Mouse (Mus musculus) lung, embryonic 16.5 days (tissue): ENCODE measurements around the gene Parp8. TPM values are rescaled to one million over a fixed set of nuclear protein-coding genes. Genes with fewer than 3 reads are reported as not detected.

Experiments used
- ATAC-seq: fragments of 200-750 bp; cut with Nextera tagmentation; 2 replicates; pipeline ENCODE4 v1.8.0; 2017; ENCODE audit warnings: low read depth, mild to moderate bottlenecking, moderate library complexity
- H3K27ac ChIP-seq: fragments of 300-500 bp; sonication (generic); 2 replicates; pipeline ENCODE4 v1.5.1; 2014; ENCODE audit warnings: mild to moderate bottlenecking, control low read depth, low read length
- H3K27me3 ChIP-seq: fragments of 300-500 bp; sonication (generic); 2 replicates; pipeline ENCODE4 v1.6.1; 2014; ENCODE audit warnings: low read depth, low read length, mixed read lengths; ENCODE audit not compliant: control insufficient read depth, insufficient read depth
- H3K36me3 ChIP-seq: fragments of 300-500 bp; sonication (generic); 2 replicates; pipeline ENCODE4 v1.6.1; 2014; ENCODE audit warnings: low read length; ENCODE audit not compliant: control insufficient read depth, insufficient read depth
- H3K4me1 ChIP-seq: fragments of 300-500 bp; sonication (generic); replicated peaks from 2 replicates; pipeline ENCODE4 v1.6.1; 2014; ENCODE audit warnings: low read length, mixed read lengths; ENCODE audit not compliant: control insufficient read depth, insufficient read depth
- H3K4me2 ChIP-seq: fragments of 300-500 bp; sonication (generic); 2 replicates; pipeline ENCODE4 v1.6.1; 2014; ENCODE audit warnings: low read depth, low read length, control low read depth
- H3K4me3 ChIP-seq: fragments of 300-500 bp; sonication (generic); 2 replicates; pipeline ENCODE4 v1.5.1; 2014; ENCODE audit warnings: mild to moderate bottlenecking, low read length, control low read depth
- H3K9ac ChIP-seq: fragments of 300-500 bp; sonication (generic); 2 replicates; pipeline ENCODE4 v1.6.1; 2014; ENCODE audit warnings: low read length, control low read depth
- H3K9me3 ChIP-seq: fragments of 300-500 bp; sonication (generic); 2 replicates; pipeline ENCODE4 v1.6.1; 2016; ENCODE audit warnings: low read length; ENCODE audit not compliant: control insufficient read depth
- WGBS: fragments of 180-500 bp; shearing (Covaris S2); extraction: QIAGEN DNeasy Blood & Tissue Kit; methylation state at CpG from one replicate; pipeline ENCODE4 v1.1.7; 2014; 5-methylcytosine and 5-hydroxymethylcytosine counted together
- polyA plus RNA-seq: library from polyadenylated mRNA; unstranded; fragments of >200 nt; fragmentation: Nextera tagmentation; extraction: Ambion mirVana; gene quantifications from 2 replicates; pipeline ENCODE4 v1.2.1, GENCODE M21; 2015

Gene Parp8
- polyA plus RNA-seq, 1 experiment from 2014 or later: 10.1 TPM

- 81% methylated on average over 2 of the region's 2 CpGs for WGBS
- ATAC-seq: no peak
- no peak overlapping the region for H3K4me3 ChIP-seq
- no peaks in the 10 kb centered on the region for H3K9me3 ChIP-seq
- H3K9ac ChIP-seq: no peak overlapping the region
- peaks cover 5% of the 10 kb centered on the region; the same call in 1 of the 2 replicates for H3K4me1 ChIP-seq
- H3K36me3 ChIP-seq: no peaks in the 10 kb centered on the region; the same call in 1 of the 2 replicates
- H3K27ac ChIP-seq: no peak overlapping the region
- no peak overlapping the region for H3K4me2 ChIP-seq
- no peaks in the 10 kb centered on the region for H3K27me3 ChIP-seq
Measured at GRCm38 (mm10) chr13:117007566-117007965, 17.8 kb downstream of the Parp8 start.

GRCm38 (mm10) chr13:117006638-117007037 lies 18.7 kb downstream of the Parp8 start:
- no peak overlapping the region for H3K4me3 ChIP-seq
- H3K4me2 ChIP-seq: no peak overlapping the region
- H3K9ac ChIP-seq: no peak overlapping the region
- WGBS: 25% methylated on average over 4 of the region's 4 CpGs
- no peak for ATAC-seq
- H3K27me3 ChIP-seq: no peaks in the 10 kb centered on the region
- H3K27ac ChIP-seq: no peak overlapping the region
- H3K9me3 ChIP-seq: no peaks in the 10 kb centered on the region
- H3K36me3 ChIP-seq: no peaks in the 10 kb centered on the region
- peaks cover 5% of the 10 kb centered on the region; the same call in 1 of the 2 replicates for H3K4me1 ChIP-seq

GRCm38 (mm10) chr13:117000493-117000892 lies 24.8 kb downstream of the Parp8 start:
- no peak overlapping the region for H3K4me3 ChIP-seq
- H3K4me1 ChIP-seq: no peaks in the 10 kb centered on the region
- ATAC-seq: no peak

GRCm38 (mm10) chr13:116991560-116991959 lies 33.8 kb downstream of the Parp8 start:
- H3K4me1 ChIP-seq: peaks cover 5% of the 10 kb centered on the region; the same call in 1 of the 2 replicates
- H3K4me3 ChIP-seq: no peak overlapping the region
- no peaks in the 10 kb centered on the region for H3K27me3 ChIP-seq
- no peak overlapping the region for H3K4me2 ChIP-seq
- no peaks in the 10 kb centered on the region for H3K36me3 ChIP-seq
- no peaks in the 10 kb centered on the region for H3K9me3 ChIP-seq
- no peak overlapping the region for H3K9ac ChIP-seq
- ATAC-seq: no peak
- H3K27ac ChIP-seq: no peak overlapping the region
- 76% methylated on average over 7 of the region's 7 CpGs for WGBS

More at GRCm38 (mm10) chr13:117000493-117000892, 24.8 kb downstream of the Parp8 start:
- H3K4me2 ChIP-seq: no peak overlapping the region
- no peaks in the 10 kb centered on the region for H3K27me3 ChIP-seq
- WGBS: 63% methylated on average over 3 of the region's 3 CpGs
- no peak overlapping the region for H3K9ac ChIP-seq
- no peak overlapping the region for H3K27ac ChIP-seq
- H3K9me3 ChIP-seq: no peaks in the 10 kb centered on the region
- no peaks in the 10 kb centered on the region for H3K36me3 ChIP-seq

GRCm38 (mm10) chr13:116990327-116990726 lies 35.0 kb downstream of the Parp8 start:
- no peak overlapping the region for H3K9ac ChIP-seq
- H3K27ac ChIP-seq: no peak overlapping the region
- H3K36me3 ChIP-seq: no peaks in the 10 kb centered on the region
- ATAC-seq: no peak
- no peak overlapping the region for H3K4me2 ChIP-seq
- H3K4me1 ChIP-seq: peaks cover 5% of the 10 kb centered on the region; the same call in 1 of the 2 replicates
- no peaks in the 10 kb centered on the region for H3K27me3 ChIP-seq
- no peak overlapping the region for H3K4me3 ChIP-seq
- WGBS: 44% methylated on average over 4 of the region's 4 CpGs
- H3K9me3 ChIP-seq: no peaks in the 10 kb centered on the region

GRCm38 (mm10) chr13:116988706-116989105 lies 36.6 kb downstream of the Parp8 start:
- peaks cover 5% of the 10 kb centered on the region; the same call in 1 of the 2 replicates for H3K4me1 ChIP-seq
- no peaks in the 10 kb centered on the region for H3K36me3 ChIP-seq
- H3K4me2 ChIP-seq: no peak overlapping the region
- WGBS: 49% methylated on average over 2 of the region's 2 CpGs
- no peak overlapping the region for H3K27ac ChIP-seq
- no peak overlapping the region for H3K4me3 ChIP-seq
- ATAC-seq: no peak
- no peaks in the 10 kb centered on the region for H3K27me3 ChIP-seq
- H3K9ac ChIP-seq: no peak overlapping the region
- H3K9me3 ChIP-seq: no peaks in the 10 kb centered on the region

- 51% methylated on average over 7 of the region's 7 CpGs for WGBS
- no peaks in the 10 kb centered on the region for H3K36me3 ChIP-seq
- no peak for ATAC-seq
- H3K9ac ChIP-seq: no peak overlapping the region
- no peak overlapping the region for H3K27ac ChIP-seq
- H3K4me2 ChIP-seq: no peak overlapping the region
- no peaks in the 10 kb centered on the region for H3K27me3 ChIP-seq
- H3K4me3 ChIP-seq: no peak overlapping the region
- no peaks in the 10 kb centered on the region for H3K9me3 ChIP-seq
- H3K4me1 ChIP-seq: peaks cover 5% of the 10 kb centered on the region; the same call in 1 of the 2 replicates
Measured at GRCm38 (mm10) chr13:116988208-116988607, 37.1 kb downstream of the Parp8 start.

GRCm38 (mm10) chr13:116987284-116987683 lies 38.1 kb downstream of the Parp8 start:
- no peak for ATAC-seq

GRCm38 (mm10) chr13:116986658-116987057 lies 38.7 kb downstream of the Parp8 start:
- no peak overlapping the region for H3K4me3 ChIP-seq
- no peaks in the 10 kb centered on the region for H3K36me3 ChIP-seq
- ATAC-seq: no peak
- peaks cover 5% of the 10 kb centered on the region; the same call in 1 of the 2 replicates for H3K4me1 ChIP-seq
- no peak overlapping the region for H3K4me2 ChIP-seq
- no peaks in the 10 kb centered on the region for H3K9me3 ChIP-seq
- WGBS: 89% methylated on average over 7 of the region's 7 CpGs
- no peaks in the 10 kb centered on the region for H3K27me3 ChIP-seq
- H3K27ac ChIP-seq: no peak overlapping the region
- H3K9ac ChIP-seq: no peak overlapping the region

More at GRCm38 (mm10) chr13:116987284-116987683, 38.1 kb downstream of the Parp8 start:
- Histone ChIP-seq H3K27ac (no peak overlapping the region), H3K4me3 (no peak overlapping the region), H3K27me3 (no peaks in the 10 kb centered on the region), H3K9me3 (no peaks in the 10 kb centered on the region), H3K9ac (no peak overlapping the region), H3K4me2 (no peak overlapping the region), H3K4me1 (peaks cover 5% of the 10 kb centered on the region; the same call in 1 of the 2 replicates), H3K36me3 (no peaks in the 10 kb centered on the region)
- WGBS: 75% methylated on average over 3 of the region's 3 CpGs
